Mouse (Mus musculus) liver, embryonic 13.5 days (tissue): ENCODE data around the gene Orai1. TPM values are rescaled to one million over a fixed set of nuclear protein-coding genes. Genes with fewer than 3 reads are reported as not detected.

Experiments
- ATAC-seq: fragments of 200-750 bp; cut with Nextera tagmentation; 2 replicates; pipeline ENCODE4 v1.8.0; 2017; ENCODE audit warnings: low read depth, mild to moderate bottlenecking, moderate number of reproducible peaks, moderate library complexity
- DNase-seq: peaks from one replicate; pipeline ENCODE4 v3.0.0; 2022
- H3K27ac ChIP-seq: fragments of 300-500 bp; sonication (generic); 2 replicates; pipeline ENCODE4 v1.5.1; 2015; ENCODE audit warnings: moderate library complexity, mild to moderate bottlenecking, inconsistent platforms
- H3K27me3 ChIP-seq: fragments of 300-500 bp; sonication (generic); 2 replicates; pipeline ENCODE4 v1.6.1; 2015; ENCODE audit warnings: mild to moderate bottlenecking, inconsistent platforms
- H3K36me3 ChIP-seq: fragments of 300-500 bp; sonication (generic); 2 replicates; pipeline ENCODE4 v1.6.1; 2015; ENCODE audit warnings: mild to moderate bottlenecking, inconsistent platforms
- H3K4me1 ChIP-seq: fragments of 300-500 bp; sonication (generic); replicated peaks from 2 replicates; pipeline ENCODE4 v1.6.1; 2015; ENCODE audit warnings: inconsistent platforms
- H3K4me2 ChIP-seq: fragments of 300-500 bp; sonication (generic); 2 replicates; pipeline ENCODE4 v1.6.1; 2015; ENCODE audit warnings: inconsistent platforms, mild to moderate bottlenecking, moderate library complexity
- H3K4me3 ChIP-seq: fragments of 300-500 bp; sonication (generic); replicated peaks from 2 replicates; pipeline ENCODE4 v1.5.1; 2015; ENCODE audit warnings: mild to moderate bottlenecking, inconsistent platforms
- H3K9ac ChIP-seq: fragments of 300-500 bp; sonication (generic); 2 replicates; pipeline ENCODE4 v1.6.1; 2015; ENCODE audit warnings: mild to moderate bottlenecking, inconsistent platforms
- H3K9me3 ChIP-seq: fragments of 300-500 bp; sonication (generic); replicated peaks from 2 replicates; pipeline ENCODE4 v1.6.1; 2016; ENCODE audit warnings: inconsistent platforms
- WGBS: fragments of 180-500 bp; shearing (Covaris S2); methylation state at CpG from one replicate; pipeline ENCODE4 v1.1.7; 2015; ENCODE audit not compliant: insufficient replicate concordance; 5-methylcytosine and 5-hydroxymethylcytosine counted together
- polyA plus RNA-seq: library from polyadenylated mRNA; unstranded; fragments of >200 nt; fragmentation: Nextera tagmentation; extraction: Ambion mirVana; gene quantifications from 2 replicates; pipeline ENCODE4 v1.2.1, GENCODE M21; 2015

Orai1 gene
- polyA plus RNA-seq, 1 experiment from 2014 or later, result 8.2 TPM

DNA sequence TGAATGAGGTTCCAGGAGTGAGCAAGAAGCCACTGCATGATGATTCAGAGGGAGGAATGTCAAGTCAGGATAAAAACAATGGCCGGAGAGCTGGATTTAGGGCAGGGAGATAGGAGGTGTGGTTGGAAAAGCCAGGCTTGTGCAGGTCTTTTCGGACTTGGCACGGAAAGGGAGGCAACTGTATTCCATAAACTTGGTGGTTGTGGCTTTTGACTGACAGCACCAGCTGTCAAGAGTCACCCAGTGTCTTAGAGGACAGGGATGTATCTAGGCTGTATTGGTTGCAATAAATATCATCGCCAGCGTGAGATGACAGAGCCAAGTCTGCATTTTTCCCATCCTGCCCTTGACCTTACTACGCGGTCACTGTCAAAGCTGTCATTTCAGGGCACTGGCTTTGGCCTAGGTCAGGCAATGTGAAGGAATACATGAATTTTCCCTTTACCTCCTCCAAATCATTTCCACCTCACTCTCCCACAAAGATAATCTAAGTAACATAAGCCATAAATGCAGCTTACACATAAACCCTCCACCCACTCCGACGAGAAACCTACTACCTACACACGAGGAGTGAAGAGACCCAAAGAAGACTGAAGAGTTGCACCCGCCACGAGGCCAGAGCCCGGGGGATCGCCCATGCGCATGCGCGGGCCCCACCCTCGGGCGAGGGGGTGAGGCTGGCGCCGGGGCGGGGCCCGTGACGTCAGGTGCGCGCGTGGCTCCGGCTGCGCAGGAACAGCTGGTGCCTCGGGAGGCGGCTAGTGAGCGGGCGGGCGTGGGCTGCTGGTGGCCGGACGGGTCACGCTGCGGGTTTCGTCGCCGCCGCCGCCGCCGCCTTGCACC is 60.9 kb downstream of the Orai1 start:
- Histone ChIP-seq H3K27ac (peak overlapping the region; percentile 93), H3K9me3 (peaks cover 3% of the 10 kb centered on the region; the same call in 1 of the 2 replicates), H3K9ac (peak overlapping the region; percentile 96), H3K27me3 (no peaks in the 10 kb centered on the region), H3K4me2 (peak overlapping the region; percentile 97), H3K4me1 (peaks cover 49% of the 10 kb centered on the region), H3K4me3 (peak overlapping the region; percentile 92), H3K36me3 (peaks cover 18% of the 10 kb centered on the region)
- peak; percentile 88 for ATAC-seq
- WGBS, result 5% methylated on average over 45 of the region's 45 CpGs
- DNase-seq, result peak; percentile 95

DNA sequence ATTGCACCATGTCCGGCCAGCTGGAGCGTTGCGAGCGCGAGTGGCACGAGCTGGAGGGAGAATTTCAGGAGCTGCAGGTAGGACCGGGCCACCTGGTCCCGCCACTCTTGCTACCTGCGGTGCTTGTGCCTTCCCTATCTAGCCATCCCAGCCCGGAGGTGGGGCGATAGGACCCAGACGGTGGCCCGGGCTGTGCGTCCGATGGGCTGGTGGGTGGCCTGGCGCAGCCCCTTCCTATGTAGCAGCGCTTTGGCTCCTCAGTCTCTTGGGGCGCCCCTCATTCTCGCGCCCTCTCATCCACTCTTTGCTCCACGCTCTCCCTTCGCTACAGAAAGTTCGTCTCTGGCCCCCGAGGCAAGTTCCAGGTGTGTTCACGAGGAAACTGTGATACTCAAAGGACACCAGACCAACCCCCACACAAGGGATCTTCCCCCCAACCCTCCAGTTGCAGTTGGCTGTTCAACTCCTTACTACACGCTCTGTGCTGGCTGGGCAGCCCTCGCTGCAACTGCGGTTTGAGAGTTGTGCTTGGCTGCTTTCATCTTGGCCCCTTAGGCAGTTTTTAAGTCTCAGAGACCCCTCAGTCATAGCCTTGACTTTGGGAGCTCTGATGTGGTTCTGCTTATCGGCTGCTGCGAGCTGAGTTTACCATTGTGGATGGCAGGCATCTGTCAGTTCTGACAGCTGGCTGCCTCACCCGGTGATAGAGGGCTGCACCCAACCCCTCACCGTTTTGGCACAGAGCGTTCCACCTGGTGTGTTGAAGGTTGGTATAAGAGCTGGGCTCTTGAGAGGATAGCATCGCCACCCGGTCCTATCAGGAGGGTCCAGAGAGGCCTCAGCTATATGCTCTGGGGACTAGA is 61.8 kb downstream of the Orai1 start:
- ATAC-seq, result peak; percentile 76
- Histone ChIP-seq H3K27me3 (no peaks in the 10 kb centered on the region), H3K27ac (peak overlapping the region; percentile 93), H3K36me3 (peaks cover 22% of the 10 kb centered on the region), H3K4me3 (peak overlapping the region; percentile 92), H3K9ac (peak overlapping the region; percentile 96), H3K4me2 (peak overlapping the region; percentile 97), H3K9me3 (peaks cover 3% of the 10 kb centered on the region; the same call in 1 of the 2 replicates), H3K4me1 (peaks cover 55% of the 10 kb centered on the region)
- peak; percentile 72 for DNase-seq
- WGBS, result 1% methylated on average over 35 of the region's 35 CpGs

DNA sequence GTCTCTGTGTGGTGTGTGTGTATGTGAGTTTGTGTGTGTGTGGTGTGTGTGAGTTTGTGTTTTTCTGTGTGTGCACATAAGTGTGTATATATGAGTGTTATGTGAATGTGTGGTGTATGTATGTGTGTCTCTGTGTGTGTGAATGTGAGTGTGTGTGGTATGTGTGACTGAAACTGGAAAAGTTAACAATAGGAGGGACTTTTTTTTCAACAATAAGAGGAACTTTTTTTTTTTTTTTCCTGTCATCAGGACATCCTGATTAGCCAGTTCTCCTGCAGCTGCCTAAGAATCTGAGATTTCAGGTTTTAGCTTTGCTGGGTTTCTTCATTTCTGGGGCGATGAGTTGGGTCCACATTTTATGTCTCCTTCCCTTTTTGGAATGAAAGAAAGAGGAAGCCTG is 64.7 kb downstream of the Orai1 start:
- H3K4me2 ChIP-seq, result peak overlapping the region; percentile 58; the same call in 1 of the 2 replicates
- peaks cover 22% of the 10 kb centered on the region for H3K36me3 ChIP-seq
- DNase-seq (no peak), ATAC-seq (no peak)
- peaks cover 78% of the 10 kb centered on the region for H3K4me1 ChIP-seq
- H3K4me3 ChIP-seq, result peak overlapping the region; percentile 36; the same call in 1 of the 2 replicates
- WGBS, result 19% methylated on average over 1 of the region's 1 CpGs
- H3K9me3 ChIP-seq, result peaks cover 3% of the 10 kb centered on the region; the same call in 1 of the 2 replicates
- peak overlapping the region; percentile 62 for H3K9ac ChIP-seq
- no peaks in the 10 kb centered on the region for H3K27me3 ChIP-seq
- peak overlapping the region; percentile 21 for H3K27ac ChIP-seq

DNA sequence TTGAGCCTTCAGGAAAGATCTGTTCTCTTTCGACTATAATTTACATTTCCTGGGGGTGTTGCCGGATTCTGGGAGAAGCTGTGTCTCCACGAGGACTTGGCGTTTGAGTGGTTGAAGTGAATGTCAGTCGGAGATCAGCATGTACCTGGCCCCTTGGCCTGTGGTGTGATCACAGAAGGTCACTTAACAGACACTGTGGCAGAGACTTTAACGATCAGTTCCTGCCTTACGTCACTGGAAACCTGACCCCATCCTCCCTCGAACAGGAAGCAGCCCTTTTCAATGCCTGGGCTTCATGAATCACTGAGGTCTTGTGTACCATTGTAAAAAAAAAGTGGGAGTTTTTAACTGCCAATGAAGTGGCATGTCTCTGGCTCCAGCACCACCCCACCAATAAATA is 65.2 kb downstream of the Orai1 start:
- H3K27ac ChIP-seq, result no peak overlapping the region; the same call in 1 of the 2 replicates
- peaks cover 3% of the 10 kb centered on the region; the same call in 1 of the 2 replicates for H3K9me3 ChIP-seq
- no peak overlapping the region for H3K4me3 ChIP-seq
- 0 out of 2 replicates have a peak overlapping the region, but pooled peaks have one; percentile 58 for H3K4me2 ChIP-seq
- DNase-seq (no peak), ATAC-seq (no peak)
- no peak overlapping the region for H3K9ac ChIP-seq
- H3K36me3 ChIP-seq, result peaks cover 22% of the 10 kb centered on the region
- H3K27me3 ChIP-seq, result no peaks in the 10 kb centered on the region
- peaks cover 78% of the 10 kb centered on the region for H3K4me1 ChIP-seq
- WGBS, result 40% methylated on average over 8 of the region's 8 CpGs

Other genes starting within 250 kb of the Orai1 start
- 9.6 and 11.5 TPM in 2 replicates for gene Camkk2, start 235.7 kb upstream of the Orai1 start, polyA plus RNA-seq
- 258 and 301 TPM in 2 replicates for gene Anapc5, start 193.7 kb upstream of the Orai1 start, polyA plus RNA-seq
- gene Rnf34, start 165.0 kb upstream of the Orai1 start, polyA plus RNA-seq, result 13.7 and 13.8 TPM in 2 replicates
- 21.3 and 23.6 TPM in 2 replicates for gene Kdm2b, start 25.3 kb upstream of the Orai1 start, polyA plus RNA-seq
- not detected in 2 replicates for gene Morn3, start 31.9 kb downstream of the Orai1 start, polyA plus RNA-seq
- gene Tmem120b, start 53.3 kb downstream of the Orai1 start, polyA plus RNA-seq, result 23.0 and 24.2 TPM in 2 replicates
- gene Rhof, start 117.6 kb downstream of the Orai1 start, polyA plus RNA-seq, result 2.5 and 3.4 TPM in 2 replicates
- gene Setd1b, start 127.1 kb downstream of the Orai1 start, polyA plus RNA-seq, result 3.4 and 3.8 TPM in 2 replicates
- gene Psmd9, start 154.3 kb downstream of the Orai1 start, polyA plus RNA-seq, result 76.0 and 76.3 TPM in 2 replicates
- gene Hpd, start 167.7 kb downstream of the Orai1 start, polyA plus RNA-seq, result 12.4 and 15.2 TPM in 2 replicates
- gene Wdr66, start 237.0 kb downstream of the Orai1 start, polyA plus RNA-seq, result 0.16 TPM in 1 of 2 replicates, not detected in the other